Mouse (Mus musculus): ENCODE measurements around the gene Ece2.

Ece2 gene

DNA sequence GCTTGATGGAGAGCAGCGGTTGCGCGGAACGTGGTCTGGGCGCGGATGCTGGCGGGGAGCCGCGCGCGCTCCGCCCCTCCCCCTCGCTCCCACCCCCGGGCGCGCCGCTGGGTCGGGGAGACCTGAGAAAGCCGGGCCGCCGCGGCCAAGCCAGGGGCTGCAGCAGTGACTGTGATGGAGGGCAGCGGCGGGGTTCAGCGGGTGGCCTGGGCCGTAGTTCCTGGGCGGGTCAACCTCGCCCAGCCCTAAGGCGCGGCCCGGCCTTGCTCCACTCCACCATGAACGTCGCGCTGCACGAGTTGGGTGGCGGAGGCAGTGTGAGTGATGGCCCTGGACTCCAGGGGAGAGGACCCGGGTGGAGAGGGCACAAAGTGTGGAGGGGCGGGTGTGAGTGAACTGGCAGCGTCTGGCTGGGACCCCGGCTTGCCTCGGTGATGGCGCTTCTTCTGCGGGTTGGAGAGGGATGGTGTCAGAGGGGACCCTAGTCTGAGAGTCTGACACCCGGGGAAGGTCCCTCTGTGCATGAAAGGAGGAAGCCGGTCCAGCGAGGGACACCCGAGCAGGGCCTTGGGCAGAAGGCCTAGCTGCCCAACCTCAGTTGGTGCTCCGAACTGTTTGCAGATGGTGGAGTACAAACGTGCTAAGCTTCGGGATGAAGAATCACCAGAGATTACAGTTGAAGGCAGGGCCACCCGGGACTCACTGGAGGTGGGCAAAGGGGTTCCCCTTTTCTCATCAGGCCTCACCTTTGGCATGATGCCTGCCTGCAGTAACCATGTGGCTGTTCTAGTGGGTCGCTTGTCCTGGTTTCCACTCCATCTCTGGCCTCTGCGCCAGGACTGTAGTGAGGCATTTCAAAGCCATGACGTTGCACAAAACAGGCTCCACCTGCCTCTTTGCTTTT is at the start of gene Ece2:
Gene Ece2 (plus strand): TSS at position 98 of the 904 bp plus-strand sequence.
- DNase-seq (ENCODE audit: low read depth, low spot score) = no peak

DNA sequence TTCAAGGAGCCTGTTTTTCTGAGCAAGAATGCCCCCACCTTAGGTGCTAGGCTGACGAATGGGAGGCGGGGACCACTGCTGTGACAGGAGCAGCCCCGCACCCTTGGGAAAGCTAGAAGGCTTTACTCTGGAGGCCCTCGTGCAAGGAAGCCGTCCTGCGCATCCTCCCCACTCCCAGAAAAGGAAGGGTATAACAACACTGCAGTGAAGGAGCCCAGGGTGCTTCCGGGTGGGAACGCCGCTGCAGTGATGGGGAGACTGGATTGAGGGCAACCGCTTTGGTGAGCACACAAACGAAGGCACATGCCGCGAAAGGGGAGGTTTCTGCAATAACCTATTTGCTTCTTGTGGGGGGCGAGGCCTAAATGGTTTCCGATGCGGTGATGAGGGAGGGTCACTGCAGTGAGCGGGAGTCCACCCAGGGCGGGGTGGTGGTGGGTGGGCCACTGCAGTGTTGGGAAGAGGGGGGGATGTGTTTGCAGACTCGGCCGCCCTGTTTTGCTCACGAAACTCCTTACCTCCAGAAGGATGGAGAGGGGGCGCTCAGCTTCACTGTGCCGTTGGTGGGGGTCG is 40.2 kb upstream of the Ece2 start, which contains the start of gene Vwa5b2:
Gene Vwa5b2 (plus strand): TSS at position 106 of the 573 bp plus-strand sequence.
- no peak for DNase-seq (ENCODE audit: low read depth, low spot score)

DNA sequence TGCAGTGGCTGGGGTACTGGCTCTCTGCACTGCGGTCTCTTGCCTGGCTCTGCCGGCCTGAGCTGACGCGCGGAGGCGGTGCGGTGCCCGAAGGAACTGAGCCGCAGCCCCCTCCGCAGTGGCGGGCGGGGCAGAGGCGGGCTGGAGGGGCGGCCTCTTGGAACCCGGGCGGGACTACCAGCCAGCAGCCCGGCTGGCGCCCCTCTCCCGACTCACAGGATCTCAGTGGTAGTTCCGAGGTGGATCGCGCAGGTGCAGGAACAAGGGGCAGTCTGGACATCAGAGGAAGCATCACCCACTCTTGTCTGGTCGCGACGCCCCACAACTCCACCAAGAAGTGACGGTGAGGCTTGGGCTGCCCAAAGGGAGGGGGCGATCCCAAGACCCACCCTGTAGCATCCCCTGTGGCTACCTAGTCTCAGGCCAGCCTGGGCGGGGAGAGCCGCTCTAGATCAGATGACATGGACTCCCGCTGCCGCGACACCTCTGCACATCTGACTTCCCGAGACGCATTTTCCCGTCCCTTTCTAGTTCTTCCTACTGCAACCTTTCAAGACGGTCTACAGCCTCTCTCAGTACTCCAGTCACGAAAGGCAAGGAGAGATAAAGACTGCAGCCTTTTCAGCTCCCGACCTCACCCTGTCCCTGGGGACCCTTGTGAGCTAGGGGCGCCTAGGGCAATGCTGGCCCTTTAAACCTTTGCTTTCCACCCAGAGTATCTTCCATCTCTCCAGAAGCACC is 39.5 kb upstream of the Ece2 start:
- DNase-seq (ENCODE audit: low read depth, low spot score) = no peak

DNA sequence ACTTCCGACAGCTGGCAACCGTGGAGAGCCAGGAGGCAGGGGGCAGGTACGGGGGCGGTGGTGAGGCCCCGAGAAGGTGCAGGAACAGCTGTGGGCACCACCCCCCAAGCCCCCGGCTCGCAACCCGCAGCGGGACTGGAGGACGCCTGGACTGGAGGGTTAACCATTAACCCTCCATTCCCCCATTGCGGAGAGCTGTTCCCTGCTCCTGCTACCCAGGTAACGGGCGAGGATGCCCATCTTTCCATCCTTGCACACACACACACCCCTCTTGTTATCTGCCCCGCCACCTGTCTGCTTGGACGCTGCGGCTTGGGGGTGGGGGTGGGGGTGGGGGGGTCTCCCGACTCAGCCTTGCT is 39.0 kb upstream of the Ece2 start:
- DNase-seq (ENCODE audit: low read depth, low spot score) = no peak

DNA sequence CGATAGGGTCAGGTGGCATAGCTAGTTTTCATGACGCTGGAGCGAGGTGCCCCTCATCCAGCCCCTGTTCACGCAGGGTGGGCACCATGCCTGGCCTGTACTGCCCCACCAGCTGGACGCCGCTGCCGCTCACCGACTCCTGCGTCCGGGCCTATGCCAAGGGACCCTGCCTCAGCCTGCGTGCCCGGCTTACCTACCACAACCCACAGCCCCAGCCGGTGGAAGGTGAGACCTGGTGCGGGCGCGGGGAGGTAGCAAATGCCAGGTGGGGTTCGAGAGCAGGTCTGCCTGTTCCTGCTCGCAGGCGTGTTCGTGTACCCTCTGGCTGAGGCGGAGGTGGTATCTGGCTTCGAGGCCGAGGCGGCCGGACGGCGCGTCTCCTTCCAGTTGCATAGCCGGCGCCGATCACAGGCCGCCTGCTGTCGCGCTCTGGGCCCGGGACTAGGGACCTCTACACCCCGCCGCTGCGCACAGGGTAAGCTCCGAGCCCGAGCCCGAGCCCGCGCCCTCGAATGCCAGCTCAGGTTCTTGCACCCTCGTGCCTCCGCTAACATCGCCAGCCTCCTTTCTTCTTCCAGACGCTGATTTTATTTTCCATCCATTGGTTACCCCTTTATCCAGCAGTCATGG is 38.4 kb upstream of the Ece2 start:
- DNase-seq (ENCODE audit: low read depth, low spot score) = no peak

DNA sequence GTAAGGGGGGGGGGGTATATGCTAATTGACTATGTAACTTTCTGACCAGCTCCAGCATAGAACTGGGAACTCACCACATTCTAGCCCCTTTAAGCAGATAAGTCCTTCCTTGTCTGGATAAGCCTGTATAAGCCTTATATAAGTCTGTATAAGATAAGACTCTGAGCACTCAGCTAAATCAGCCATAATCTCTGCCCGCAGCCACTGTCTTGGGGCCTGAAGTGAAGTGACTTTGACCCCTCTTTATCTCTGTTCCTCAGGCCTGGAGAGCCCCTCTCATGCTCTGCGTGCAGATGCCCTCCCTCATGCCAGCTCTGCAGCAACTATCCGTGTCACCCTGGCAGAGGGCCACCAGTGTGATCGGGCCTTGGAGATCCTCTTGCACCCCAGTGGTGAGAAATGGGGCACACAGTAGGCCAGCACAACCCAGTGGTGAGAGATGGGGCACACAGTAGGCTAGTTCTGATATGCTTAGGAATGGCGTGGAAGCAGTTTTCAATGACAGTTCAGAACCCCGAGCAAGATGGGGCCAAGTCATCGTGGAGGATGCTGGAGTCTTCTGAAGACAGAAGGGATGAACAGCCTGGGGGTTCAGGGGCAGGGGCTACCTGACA is 34.5 kb upstream of the Ece2 start:
- DNase-seq (ENCODE audit: low read depth, low spot score) = no peak

DNA sequence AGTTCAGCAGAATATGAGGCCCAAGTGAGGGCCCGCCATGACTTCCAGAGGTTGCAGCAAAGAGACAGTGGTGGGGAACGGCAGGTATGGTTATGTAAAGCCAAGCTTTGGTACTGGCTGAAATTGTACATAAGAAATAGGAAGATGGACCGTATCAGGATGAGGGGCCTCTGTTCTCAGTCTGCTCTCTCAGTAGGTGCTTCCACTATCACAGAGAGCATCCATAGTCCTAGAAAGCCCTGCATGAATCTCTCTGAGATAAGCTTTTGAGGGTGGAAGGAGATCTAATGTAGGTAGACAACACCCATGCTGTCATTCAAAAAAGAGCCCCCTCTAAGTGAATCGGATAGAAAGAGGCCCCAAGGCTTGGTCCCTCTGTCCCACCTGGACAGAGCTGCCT is 33.9 kb upstream of the Ece2 start:
- no peak for DNase-seq (ENCODE audit: low read depth, low spot score)

DNA sequence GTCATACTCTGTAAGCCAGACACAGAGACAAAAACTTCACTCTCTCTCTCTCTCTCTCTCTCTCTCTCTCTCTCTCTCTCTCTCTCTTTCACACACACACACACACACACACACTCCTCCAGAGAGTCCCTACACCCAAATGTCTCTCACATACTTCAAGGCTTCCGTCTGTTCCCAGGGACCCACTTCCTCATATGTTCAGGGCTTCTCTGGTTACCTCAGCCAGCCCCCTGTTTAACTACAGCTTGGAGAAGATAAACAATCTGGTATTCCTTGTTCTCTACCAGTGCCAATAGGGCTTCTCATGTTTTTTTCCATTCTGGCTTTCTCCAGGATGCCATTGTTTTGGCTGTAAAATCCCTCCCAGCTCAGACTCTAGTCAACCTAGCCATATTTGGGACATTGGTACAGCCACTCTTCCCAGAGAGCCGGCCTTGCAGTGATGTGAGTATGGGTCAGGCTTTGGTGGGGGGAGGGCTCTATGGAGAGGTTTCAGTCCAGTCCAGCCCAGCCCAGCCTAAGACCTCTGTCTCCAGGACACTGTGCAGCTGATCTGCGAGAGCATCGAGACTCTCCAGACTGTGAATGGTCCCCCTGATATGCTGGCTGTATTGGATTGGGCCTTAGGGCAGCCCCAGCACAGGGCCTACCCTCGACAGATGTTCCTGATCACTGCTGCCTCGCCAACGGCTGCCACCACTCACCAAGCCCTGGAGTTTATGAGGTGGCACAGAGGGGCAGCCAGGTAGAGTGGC is 32.8 kb upstream of the Ece2 start:
- no peak for DNase-seq (ENCODE audit: low read depth, low spot score)

DNA sequence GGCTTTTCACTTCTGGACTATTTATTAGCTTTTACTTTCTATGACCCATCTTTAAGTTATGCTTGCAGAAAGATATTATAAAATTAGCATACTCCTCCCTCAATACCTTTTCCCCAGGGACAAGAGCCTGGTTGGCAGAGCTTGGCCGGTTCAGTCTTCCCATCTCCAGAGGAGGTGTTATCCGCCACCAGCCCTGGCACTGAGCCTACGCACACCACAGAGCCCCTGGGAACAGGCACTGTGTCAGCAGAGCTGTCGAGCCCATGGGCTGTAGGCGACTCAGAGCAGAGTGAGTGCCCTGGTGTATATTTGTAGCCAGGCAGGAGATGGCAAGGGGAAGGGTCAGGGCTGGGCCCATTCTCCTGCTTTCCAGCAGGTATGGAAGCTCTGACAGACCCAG is 29.1 kb upstream of the Ece2 start:
- DNase-seq (ENCODE audit: low read depth, low spot score) = no peak

DNA sequence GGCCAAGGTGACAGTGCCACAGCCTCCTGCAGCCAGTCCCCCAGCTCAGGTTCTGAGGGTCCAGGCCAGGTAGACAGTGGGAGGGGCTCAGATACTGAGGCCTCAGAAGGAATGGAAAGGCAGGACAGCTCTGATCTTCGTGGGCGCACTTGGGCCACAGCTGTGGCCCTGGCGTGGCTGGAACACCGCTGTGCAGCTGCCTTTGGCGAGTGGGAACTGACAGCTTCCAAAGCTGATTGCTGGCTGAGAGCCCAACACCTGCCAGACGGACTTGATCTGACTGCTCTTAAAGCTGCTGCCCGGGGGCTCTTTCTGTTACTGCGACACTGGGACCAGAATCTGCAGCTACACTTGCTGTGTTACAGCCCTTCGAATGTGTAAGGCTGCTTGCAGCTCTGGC is 24.9 kb upstream of the Ece2 start:
- DNase-seq (ENCODE audit: low read depth, low spot score) = no peak

DNA sequence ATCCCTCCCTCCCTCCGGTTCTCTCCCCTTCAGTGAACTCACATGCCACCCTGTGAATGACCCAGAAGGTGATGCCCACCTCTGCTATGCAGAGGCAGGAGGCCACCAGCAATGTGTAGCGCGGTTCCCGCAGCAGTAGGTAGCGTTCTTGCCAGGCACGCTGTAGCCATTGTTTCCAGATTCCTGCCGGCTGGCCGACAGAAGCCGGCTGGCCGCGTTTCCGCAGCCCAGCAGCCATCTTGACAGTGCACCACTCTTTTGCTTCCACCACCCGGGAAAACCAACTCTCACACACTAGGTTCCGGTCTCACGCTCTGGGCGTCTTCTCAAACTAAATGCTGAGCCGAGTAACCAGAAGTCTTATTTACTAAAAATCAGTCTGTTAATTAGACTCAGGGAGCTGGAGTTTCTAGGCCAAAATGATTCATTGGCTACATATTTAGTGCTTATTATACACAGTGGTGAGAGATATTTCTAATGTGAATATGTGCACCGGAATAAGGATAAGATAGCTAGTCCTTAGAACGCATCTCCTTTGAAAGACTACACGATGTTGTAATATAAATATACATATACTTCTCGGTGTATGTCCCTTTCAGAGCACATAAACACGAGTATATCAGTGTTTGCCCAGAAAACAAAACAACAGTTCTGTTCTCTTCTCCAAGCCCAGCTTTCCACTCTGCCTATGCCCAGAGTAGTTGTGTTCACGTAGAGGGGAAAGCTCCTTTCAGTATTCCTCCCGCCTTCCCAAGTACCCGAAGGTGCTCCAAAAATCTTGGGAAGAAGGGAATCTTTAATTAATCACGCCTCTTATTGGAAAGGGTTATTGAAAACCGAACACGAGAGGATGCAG is 18.9 kb upstream of the Ece2 start:
- peak; percentile 86 for DNase-seq (ENCODE audit: low read depth, low spot score)

DNA sequence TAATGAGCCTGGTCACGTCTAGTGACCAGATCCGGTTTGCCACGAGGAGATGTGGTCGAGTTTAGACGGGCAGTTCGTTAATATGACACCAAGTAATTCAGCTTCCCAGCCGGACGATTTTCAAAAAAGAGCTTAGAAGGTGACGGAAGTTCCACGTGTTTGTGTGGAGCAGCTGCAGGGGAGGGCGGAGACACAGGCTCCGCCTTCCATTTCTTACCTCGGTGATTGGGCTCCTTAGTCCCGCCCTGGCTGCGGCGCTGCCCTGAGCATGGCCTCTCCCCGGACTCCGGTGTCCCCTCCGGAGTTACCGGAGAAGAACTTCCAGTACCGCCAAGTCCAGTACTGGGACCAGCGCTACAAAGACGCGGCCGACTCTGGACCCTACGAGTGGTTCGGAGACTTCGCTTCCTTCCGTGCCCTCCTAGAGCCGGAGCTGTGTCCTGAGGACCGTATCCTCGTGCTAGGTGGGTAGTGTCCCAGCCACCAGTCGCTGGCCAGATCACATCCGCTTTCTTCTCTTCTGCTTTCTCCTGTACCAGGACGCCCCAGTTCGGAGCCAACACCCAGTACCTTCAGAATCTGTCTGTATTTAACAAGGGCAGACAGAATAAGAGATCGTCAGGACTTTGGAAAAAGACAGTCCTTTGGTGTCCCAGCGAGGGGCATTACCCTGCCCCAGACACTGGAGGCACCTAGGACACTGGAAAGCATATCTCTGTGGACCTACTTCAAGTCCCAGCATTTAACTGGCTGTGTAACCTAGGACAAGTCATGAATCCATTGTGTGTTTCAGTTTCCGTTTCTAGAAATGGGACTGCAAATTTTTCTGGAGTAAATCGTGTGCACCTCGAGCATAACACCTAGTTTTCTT is 18.0 kb upstream of the Ece2 start, which contains the start of the genes Eef1akmt4, Gm49333 and Alg3:
Gene Eef1akmt4 (plus strand): TSS at position 237 of the 871 bp plus-strand sequence.
Gene Gm49333 (plus strand): TSS at position 254 of the 871 bp plus-strand sequence.
Gene Alg3 (minus strand): TSS at position 379 of the 871 bp plus-strand sequence.
- DNase-seq (ENCODE audit: low read depth, low spot score) = peak; percentile 90

DNA sequence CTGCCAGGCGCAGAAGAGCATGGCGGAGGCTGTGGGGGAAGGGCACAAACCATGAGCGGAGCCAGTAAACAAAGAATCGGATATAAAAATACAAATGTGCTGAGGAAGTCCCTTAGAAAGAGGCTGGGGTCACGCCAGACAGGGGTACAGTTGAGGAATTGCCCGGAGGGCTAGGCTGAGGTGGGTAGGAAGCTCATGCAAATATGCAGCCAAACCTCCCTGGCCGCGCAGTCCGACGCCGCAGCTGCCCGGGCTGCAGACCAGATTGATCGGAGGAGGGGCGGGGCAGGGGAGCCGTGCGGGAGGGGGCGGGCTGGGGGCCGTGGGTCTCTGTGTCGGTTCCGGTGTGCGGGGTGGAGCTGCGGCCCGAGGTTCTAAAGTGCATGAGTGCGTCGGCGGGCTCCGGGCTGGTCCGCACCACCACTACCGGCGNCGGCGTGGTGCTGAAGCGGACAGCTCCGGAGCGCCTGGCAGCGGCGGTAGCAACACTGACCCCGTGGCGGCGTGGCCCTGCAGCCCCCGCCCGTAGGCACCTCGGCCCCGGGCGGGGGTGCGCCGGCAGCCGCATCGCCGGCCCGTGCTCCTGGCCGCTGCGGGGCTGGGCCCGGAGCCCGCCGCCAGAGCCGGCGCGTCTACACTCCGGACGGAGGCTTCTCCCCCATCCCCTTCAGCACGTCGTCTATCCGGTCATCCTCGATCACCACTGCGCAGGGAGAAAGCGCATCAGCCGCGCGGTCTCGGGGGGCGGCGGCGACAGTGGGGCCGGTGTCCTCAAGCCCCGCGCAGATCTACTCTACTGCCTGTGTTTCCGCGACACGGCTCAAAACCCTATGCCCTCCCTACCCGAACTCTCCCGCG is 9.9 kb upstream of the Ece2 start:
- no peak for DNase-seq (ENCODE audit: low read depth, low spot score)

DNA sequence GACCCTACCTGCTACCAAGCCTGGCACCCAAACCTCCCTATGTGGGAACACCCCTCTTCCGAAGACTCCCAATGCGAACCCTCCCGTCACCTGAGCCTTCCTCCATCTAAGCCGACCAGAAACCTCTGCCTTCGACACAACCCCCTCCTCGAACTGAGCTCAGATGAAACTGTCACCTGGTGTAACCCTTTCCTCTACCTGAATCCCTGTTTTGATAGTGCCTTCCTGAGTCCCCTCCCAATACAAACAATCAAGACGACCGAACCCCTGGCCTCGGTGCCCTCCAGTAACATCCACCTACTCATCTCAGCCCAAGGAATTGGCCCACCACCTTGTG is 9.3 kb upstream of the Ece2 start:
- no peak for DNase-seq (ENCODE audit: low read depth, low spot score)

DNA sequence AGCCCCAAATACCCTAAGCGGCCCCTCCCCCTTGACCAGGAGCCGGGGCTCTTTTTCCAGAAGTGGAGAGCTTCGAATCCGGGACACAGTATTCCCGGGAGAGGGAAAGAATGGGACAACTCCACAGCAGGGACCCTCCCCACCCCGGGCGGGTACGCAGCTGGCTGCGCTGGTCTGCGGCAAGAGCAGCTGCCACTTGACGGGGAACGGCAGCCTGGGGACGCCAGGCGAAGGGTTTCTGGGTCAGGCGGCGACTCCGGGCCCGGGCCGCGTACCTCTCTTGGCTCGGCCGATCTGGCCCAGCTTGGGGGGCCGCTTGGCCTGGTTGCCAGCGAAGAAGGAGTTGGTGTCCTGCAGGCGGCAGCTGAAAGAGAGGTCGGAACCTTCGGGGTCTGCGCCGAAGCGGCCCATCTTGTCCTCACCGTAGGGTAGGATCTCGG is 8.9 kb upstream of the Ece2 start:
- no peak for DNase-seq (ENCODE audit: low read depth, low spot score)

DNA sequence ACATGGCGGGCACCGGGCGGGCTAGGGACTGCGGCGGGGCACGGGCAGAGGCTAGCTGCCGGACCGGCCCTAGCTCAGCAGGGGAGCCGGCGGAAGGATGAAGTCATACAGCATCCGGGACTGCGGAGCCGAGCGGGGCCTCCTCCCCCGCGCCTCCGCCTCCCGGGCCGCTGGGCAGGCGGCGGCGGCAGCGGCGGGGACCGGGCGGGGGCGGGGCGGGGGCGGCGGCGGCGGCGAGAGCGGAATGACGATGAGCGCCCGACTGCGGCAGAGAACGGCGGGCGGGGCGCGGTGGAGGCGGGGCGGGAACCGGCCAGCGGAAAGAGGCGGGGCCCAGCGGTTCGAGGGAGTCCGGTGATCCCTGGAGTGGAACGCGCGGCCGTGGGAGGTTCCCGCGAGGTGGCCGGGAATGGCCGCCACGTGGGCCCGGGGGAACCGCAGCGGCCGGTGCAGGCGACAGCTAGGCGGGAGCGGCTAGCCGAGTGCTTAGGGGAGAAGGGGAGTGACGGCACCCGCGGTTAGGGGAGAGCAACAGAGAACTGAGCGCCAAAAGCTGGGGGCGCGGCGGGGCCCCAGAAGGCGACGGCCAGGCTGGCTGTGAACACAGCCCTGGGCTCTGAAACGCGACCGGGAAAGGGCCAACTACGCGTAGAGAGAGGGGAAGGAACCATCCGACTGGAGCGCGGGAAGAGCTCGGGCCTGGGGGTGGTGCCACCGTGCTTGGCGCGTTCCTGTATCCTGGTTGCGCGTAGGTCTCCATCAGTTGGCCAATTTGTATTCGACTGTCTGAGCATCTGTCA is 8.2 kb upstream of the Ece2 start, which contains the start of gene Camk2n2:
Gene Camk2n2 (minus strand): TSS at position 97 of the 800 bp plus-strand sequence.
- no peak for DNase-seq (ENCODE audit: low read depth, low spot score)
